In the genomic region with DNA sequence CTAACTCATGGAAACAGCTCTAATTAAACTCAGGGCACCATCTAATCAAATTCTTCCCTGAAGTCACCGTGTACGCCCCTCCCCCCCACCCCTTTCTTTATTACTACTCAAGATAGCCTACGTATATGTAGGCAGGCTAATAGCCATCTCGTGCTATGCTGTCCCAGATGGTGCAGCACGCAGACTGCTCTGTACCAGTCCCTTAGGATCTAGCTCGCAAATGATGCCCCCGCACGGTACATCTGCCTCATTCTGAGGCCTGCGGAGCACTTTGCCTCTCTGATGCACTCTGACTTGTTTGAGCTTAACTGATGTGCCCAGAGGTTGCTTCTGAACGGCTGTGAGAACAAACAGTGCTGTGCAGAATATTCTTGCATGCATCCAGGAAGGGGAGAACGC, we compare ENCODE assay signal across 18 mouse cellular contexts.
"Had no signal": no experiment of that assay in that cellular context is flagged by ENCODE, and none has a peak within 500 bp of the region (broad histone marks: within the 10 kb centered on the region; RNA-seq: fewer than 3 reads in every experiment).

No protein-coding gene starts in this region.

- H3K4me3 ChIP-seq: liver, embryonic 12.5 days; midbrain, embryonic 10.5 days; midbrain, embryonic 13.5 days; midbrain, embryonic 15.5 days; myocyte; neural tube, embryonic 12.5 days had no signal

- H3K4me2 ChIP-seq: lung, embryonic 14.5 days; midbrain, embryonic 13.5 days; midbrain, embryonic 15.5 days; neural tube, embryonic 12.5 days had no signal

- H3K27me3 ChIP-seq: midbrain, embryonic 13.5 days; midbrain, embryonic 15.5 days; neural tube, embryonic 12.5 days had no signal

- H3K9me3 ChIP-seq: liver, embryonic 12.5 days; midbrain, embryonic 10.5 days; midbrain, embryonic 13.5 days; midbrain, embryonic 15.5 days; neural tube, embryonic 12.5 days had no signal

- ATAC-seq: liver, embryonic 12.5 days; midbrain, embryonic 13.5 days; midbrain, embryonic 15.5 days had no signal

- H3K27ac ChIP-seq: liver, embryonic 12.5 days; liver, embryonic 14.5 days; midbrain, embryonic 10.5 days; midbrain, embryonic 13.5 days; midbrain, embryonic 15.5 days; neural tube, embryonic 12.5 days had no signal

- H3K36me3 ChIP-seq: liver, embryonic 12.5 days; midbrain, embryonic 10.5 days; midbrain, embryonic 13.5 days; midbrain, embryonic 15.5 days; neural tube, embryonic 12.5 days had no signal

- H3K9ac ChIP-seq: liver, embryonic 12.5 days; liver, embryonic 14.5 days; lung, embryonic 14.5 days; midbrain, embryonic 13.5 days; midbrain, embryonic 15.5 days; neural tube, embryonic 12.5 days had no signal

- DNase-seq: lung, adult 18-20 months; lung, postnatal 4 days; retina, postnatal 1 day; right cerebral cortex, adult 18-20 months; right cerebral cortex, postnatal 25 days; right cerebral cortex, postnatal 4 days; spleen, adult 18-20 months; thymus, adult 18-20 months; thymus, postnatal 14 days; thymus, postnatal 36 days had no signal
